Mouse (Mus musculus) olfactory bulb, adult 2 months (tissue): ENCODE measurements around the gene Hoxd8. TPM values are rescaled to one million over a fixed set of nuclear protein-coding genes. Genes with fewer than 3 reads are reported as not detected.

Source experiments
- H3K27ac ChIP-seq: fragments of 200-500 bp; 2 replicates; pipeline ENCODE4 v1.5.1; 2012; ENCODE audit warnings: low read depth, low read length; ENCODE audit not compliant: insufficient read depth
- H3K4me1 ChIP-seq: fragments of 200-500 bp; 2 replicates; pipeline ENCODE4 v1.6.1; 2012; ENCODE audit warnings: low read length; ENCODE audit not compliant: control insufficient read depth, insufficient read depth
- H3K4me3 ChIP-seq: fragments of 200-500 bp; 2 replicates; pipeline ENCODE4 v1.5.1; 2012; ENCODE audit warnings: mild to moderate bottlenecking, low read depth, low read length, moderate library complexity; ENCODE audit not compliant: insufficient read depth
- CTCF ChIP-seq: fragments of 200-500 bp; IDR thresholded peaks from 2 replicates; pipeline ENCODE4 v1.5.1; 2012; ENCODE audit warnings: low read depth, mild to moderate bottlenecking, low read length, moderate library complexity; ENCODE audit not compliant: insufficient read depth
- POLR2A ChIP-seq: fragments of 200-500 bp; IDR thresholded peaks from 2 replicates; pipeline ENCODE4 v1.6.1; 2012; ENCODE audit warnings: mild to moderate bottlenecking, low read depth, low read length, moderate library complexity; ENCODE audit not compliant: insufficient read depth
- WGBS: fragments of 180-500 bp; shearing (Covaris S2); methylation state at CpG from one replicate; pipeline ENCODE4 v1.1.7; 2018; 5-methylcytosine and 5-hydroxymethylcytosine counted together
- polyA plus RNA-seq: library from polyadenylated mRNA; stranded (reverse); fragments of >200 nt; gene quantifications from 2 replicates; pipeline ENCODE4 v1.2.4, GENCODE M21; 2012; ENCODE audit warnings: low replicate concordance; ENCODE audit not compliant: missing spikeins, insufficient read depth, insufficient read length

The Hoxd8 gene
- polyA plus RNA-seq, 1 experiment, result not detected

DNA sequence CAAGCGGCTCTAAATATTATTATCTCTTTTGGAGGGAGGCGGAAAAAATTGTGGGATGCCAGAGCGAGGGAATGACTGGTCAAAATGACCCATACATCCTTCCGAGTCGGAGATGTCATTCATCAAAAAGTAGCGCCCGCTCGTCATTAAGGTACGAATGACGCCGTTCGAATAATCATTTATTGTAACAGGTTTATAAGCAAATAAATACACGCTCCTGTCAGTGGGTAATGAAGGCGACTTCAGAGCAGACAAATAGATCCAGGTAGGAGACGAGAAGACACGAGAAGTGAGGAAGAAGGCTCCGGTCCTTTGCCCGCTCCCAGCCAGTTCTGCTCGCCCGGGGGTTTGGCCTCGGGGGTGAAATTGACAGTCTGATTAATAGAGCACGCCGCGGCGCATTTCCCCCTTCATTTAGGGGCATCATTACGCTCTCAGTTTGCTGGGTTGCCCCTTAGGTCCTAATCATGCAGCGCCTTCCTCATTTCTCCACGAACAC, 44.9 kb upstream of the Hoxd8 start, which contains the start of gene Evx2:
Gene Evx2 (minus strand): TSS at position 51 of the 499 bp plus-strand sequence.
- TF ChIP-seq POLR2A, result no peak
- no peak for TF ChIP-seq CTCF
- 0 out of 2 replicates have a peak, but pooled peaks cover 3% of the 10 kb centered on the region for H3K4me1 ChIP-seq
- H3K4me3 ChIP-seq, result no peak within 1 kb of the TSS
- 6% methylated on average over 28 of the region's 28 CpGs for WGBS
- no peak within 1 kb of the TSS for H3K27ac ChIP-seq

DNA sequence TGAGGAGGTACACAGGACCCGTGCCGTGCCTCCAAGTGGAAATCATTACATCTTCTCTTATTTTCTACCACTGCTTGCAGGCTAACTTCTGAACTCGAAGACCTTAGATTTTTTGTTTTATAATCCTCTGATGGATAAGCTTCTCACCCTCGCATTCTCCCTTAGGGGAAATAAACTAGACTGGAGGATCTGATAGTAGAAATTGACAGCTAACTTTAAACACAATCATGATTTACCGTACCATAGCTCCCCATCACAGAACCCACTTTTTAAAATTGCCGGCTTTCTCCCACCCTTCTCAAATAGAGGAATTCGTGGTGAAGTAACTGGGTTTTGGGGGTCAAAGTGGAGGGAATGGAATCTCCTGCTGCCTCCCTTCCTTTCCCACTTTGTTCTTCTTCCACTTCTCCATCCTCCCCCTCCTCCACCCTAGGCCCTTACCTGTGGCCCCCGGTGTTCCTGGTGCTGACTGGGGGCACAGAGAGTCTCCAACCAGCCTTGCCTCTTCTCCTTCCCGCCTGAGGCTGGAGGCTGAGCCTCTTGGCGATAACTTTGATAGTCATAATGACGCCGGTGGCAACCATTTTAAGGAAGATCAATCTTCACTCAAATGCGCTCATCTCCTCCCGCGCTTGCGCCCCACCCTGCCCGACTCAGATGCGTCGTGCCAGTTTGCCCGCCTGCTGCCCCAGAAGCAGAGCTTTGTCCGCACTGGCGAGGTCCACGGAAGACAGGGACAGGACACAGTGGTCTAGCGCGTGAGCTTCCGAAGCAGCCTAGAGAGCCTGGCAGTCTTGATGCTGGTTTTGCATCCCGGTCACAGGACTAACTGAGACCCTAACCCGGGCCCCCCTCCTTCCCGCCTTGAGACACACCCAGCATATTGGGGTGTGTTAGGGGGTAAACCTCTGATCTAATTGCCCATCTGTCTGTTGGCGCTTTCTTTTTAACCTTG, 43.7 kb upstream of the Hoxd8 start:
- Histone ChIP-seq H3K4me1 (0 out of 2 replicates have a peak, but pooled peaks cover 3% of the 10 kb centered on the region), H3K4me3 (no peak overlapping the region), H3K27ac (no peak overlapping the region)
- 3% methylated on average over 30 of the region's 30 CpGs for WGBS
- TF ChIP-seq CTCF (no peak), POLR2A (no peak)

DNA sequence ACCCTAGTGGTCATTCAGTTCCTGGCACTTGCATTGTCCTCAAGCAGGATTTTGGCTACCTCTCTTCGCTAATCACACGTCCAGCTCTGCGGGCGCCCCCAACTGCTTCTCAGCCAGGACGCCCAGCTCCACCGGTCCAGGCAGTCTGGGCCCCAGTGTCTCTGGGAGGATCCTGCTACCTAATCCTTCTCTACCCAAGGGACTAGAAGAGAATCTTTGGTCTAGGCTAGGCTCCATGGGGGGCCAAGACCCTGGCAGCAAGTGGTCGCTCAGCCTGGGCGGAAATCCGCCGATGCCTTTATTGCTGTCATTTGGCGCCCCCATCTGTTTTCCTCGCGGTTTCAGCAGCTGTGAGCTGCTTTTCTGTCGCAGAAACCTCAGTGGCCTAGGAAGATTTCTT, 42.7 kb upstream of the Hoxd8 start:
- Histone ChIP-seq H3K4me3 (no peak overlapping the region), H3K27ac (no peak overlapping the region), H3K4me1 (no peaks in the 10 kb centered on the region)
- TF ChIP-seq POLR2A, result no peak
- TF ChIP-seq CTCF, result peak; percentile 66
- WGBS, result 1% methylated on average over 14 of the region's 14 CpGs

DNA sequence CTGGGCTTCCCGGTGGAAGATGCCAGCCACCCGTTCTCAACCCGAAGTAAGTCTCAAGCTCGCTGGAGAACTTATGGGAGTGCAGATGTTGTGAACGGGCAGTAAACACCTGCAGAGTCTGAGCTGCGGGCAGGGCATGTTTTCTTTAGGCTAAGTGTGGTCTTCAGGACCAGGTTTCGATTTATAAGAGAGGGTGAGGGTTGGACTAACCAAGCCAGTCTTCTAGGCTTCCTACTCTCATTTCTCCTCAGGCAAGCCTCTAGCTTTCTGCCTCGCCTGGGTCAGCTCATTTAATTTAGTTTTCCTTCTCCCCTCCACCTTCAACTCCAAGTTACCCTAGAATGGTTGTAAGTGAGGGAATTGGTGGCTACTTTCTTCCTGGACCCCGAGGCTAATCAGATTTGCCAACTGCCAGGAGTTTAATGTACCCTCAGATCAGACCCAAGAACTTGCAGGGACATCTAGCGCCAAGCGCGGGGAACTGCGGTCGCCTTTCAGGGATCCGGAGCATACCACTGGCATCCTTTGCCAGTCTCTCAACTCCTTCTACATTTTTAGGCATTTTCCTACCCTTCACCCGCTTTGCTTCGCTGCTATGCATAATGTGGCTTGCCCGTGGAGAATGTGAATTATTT, 41.0 kb upstream of the Hoxd8 start:
- Histone ChIP-seq H3K4me3 (no peak overlapping the region), H3K27ac (no peak overlapping the region), H3K4me1 (no peaks in the 10 kb centered on the region)
- TF ChIP-seq CTCF (peak; percentile 83), POLR2A (no peak)
- 5% methylated on average over 18 of the region's 18 CpGs for WGBS

DNA sequence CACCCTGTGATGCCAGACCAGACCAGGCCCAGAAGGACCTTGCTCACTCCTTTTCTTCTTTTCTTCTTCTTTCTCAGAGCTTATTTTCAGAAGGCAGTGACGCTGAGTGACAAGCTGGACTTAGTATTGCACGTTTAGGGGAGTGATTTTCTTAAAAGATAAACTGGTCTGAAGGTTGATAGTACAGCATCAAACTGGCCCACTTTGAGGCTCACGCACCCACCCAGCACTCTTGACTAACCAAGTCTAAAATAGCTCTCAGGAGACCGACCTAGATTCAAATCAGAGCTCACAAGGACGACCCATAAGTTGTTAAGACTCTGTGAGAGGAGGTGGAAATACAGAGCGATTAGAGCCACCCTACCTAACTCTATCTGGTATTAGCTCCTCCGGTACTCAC, 38.0 kb upstream of the Hoxd8 start:
- WGBS, result 4% methylated on average over 7 of the region's 7 CpGs
- TF ChIP-seq CTCF, result no peak
- no peak for TF ChIP-seq POLR2A

DNA sequence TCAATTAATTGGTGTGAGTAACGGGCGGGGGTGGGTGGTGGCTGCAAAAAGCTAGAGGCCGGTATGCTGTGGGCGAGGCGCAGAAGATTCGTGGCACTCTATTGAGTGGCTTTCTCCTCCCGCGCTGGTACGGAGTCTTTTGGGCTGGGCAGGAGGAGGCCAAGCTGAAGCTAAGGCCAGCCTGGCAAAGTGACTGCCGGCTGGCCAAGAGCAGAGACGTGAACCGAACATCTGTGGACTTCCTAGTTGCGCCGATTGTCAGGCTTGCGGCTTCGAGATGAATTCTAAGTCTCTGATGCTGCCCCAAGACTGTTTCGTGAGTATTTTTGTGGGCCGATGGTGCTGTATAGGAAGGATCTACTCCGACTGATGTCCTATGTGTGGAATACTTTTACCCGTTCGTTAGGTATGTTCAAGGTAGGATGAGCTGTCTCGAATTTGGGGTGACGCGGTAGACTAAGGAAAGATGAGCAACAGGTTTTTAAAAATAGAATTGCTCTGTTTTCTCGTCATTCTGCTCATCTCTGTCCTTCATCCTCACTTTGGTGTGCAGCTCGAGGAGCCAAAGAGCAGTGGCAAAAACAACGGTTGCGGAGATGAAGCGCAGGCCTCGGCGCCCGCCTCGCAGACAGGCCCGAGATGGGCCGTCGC, 37.1 kb upstream of the Hoxd8 start:
- Histone ChIP-seq H3K27ac (no peak overlapping the region), H3K4me1 (no peaks in the 10 kb centered on the region), H3K4me3 (no peak overlapping the region)
- no peak for TF ChIP-seq CTCF
- 4% methylated on average over 36 of the region's 36 CpGs for WGBS

More for the DNA sequence above, 38.0 kb upstream of the Hoxd8 start:
- no peak overlapping the region for H3K4me3 ChIP-seq
- no peak overlapping the region for H3K27ac ChIP-seq
- no peaks in the 10 kb centered on the region for H3K4me1 ChIP-seq

DNA sequence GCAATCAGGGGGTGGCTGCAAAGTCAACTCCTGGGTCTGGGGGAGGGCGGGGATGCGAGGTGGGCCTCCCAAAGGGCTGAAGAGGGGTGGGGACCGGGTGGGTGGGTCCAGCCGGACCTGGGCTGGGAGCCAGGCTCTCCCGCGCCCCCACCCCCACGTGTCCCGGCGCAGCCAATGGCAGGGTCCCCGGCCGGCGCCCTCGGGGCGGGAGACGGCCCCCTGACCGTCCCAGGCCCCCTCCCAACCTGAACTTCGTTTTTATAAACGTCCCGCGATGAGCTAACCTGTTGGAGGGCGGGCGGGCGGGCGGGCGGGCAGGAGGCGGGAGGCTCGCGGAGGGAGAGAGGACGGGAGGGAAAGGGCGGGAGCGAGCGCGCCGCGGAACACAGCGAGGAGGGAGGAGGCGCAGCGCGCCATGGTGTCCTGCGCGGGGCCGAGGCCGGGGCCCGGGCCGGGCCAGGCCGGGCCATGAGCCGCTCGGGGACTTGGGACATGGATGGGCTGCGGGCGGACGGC, 36.5 kb upstream of the Hoxd8 start, which contains the start of gene Hoxd13:
Gene Hoxd13 (plus strand): TSS at position 469 of the 516 bp plus-strand sequence.
- no peak within 1 kb of the TSS for H3K27ac ChIP-seq
- peaks cover 4% of the 10 kb centered on the region for H3K4me1 ChIP-seq
- no peak within 1 kb of the TSS; the same call in 1 of the 2 replicates for H3K4me3 ChIP-seq
- TF ChIP-seq CTCF, result no peak
- no peak for TF ChIP-seq POLR2A
- WGBS, result 2% methylated on average over 39 of the region's 51 CpGs

DNA sequence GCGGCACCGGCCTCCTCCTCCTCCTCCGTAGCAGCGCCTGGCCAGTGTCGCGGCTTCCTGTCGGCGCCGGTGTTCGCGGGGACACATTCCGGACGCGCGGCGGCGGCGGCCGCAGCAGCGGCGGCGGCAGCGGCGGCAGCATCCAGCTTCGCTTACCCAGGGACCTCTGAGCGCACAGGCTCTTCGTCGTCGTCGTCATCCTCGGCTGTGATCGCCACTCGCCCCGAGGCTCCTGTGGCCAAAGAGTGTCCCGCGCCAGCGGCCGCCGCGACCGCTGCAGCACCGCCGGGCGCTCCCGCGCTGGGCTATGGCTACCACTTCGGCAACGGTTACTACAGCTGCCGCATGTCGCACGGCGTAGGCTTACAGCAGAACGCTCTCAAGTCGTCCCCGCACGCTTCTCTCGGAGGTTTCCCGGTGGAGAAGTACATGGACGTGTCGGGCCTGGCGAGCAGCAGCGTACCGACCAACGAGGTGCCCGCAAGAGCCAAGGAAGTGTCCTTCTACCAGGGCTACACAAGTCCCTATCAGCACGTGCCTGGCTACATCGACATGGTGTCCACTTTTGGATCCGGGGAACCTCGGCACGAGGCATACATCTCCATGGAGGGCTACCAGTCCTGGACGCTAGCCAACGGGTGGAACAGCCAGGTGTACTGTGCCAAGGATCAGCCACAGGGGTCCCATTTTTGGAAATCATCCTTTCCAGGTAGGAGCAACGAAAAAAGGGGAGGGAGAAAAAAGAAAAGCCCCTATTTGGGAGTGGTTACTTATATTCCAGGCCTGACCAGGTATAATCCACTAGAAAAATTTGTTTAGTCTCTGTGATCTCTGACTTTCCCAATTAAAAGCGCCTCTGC, 35.8 kb upstream of the Hoxd8 start:
- H3K4me1 ChIP-seq, result peaks cover 5% of the 10 kb centered on the region
- no peak overlapping the region for H3K27ac ChIP-seq
- H3K4me3 ChIP-seq, result no peak overlapping the region; the same call in 1 of the 2 replicates
- TF ChIP-seq POLR2A (no peak), CTCF (no peak)
- WGBS, result 1% methylated on average over 74 of the region's 74 CpGs
